Mouse (Mus musculus) retina, adult 2 months (tissue): ENCODE measurements at regions not wholly inside any gene's neighbourhood (a gene's known extent, or its start where the extent isn't known, plus 50 kb on each side); places are given as distances from the start of the nearest gene placed in this dataset.

ENCODE experiments used
- DNase-seq: peaks from one replicate; pipeline ENCODE4 v3.0.0-alpha.2; 2012; ENCODE audit warnings: low read depth, low spot score

DNA sequence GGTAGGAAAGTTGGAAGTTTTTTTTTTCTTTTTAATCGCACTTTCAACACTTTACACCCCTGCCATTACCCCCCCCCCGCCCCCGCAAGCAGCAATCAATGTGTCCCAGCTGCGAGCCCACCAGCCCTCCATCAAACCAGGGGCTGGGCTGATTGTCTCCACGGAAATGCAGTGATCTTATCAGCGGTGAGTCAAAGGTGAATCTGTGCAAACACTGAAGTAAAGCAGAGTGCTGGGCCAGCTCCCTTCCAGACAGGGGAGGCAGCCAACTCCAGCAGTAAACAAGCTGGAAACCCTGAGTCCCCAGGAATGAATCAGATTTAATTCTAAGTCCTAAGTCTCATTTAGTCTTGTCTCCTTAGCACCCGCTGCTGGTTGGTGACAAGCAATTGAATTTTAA lies 234.3 kb upstream of the Gpc5 start:
- DNase-seq = no peak

DNA sequence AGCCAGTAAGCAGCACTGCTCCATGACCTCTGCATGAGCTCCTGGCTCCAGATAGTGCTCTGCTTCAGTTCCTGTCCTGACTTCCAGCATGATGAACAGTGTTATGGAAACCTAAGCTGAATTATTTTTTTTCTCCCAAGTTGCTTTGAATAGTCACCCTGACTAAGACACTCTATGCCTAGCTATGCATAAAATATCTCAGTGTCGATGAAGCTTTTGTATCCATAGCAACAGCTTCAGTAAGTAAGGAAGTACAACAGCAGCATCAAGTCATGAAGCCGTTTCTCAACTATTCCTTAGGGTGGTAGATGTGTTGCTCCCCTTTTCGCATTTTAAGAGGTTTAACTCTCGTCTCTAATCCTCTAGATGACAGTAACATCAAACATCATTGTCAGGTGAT lies 228.4 kb upstream of the Gpc5 start:
- no peak for DNase-seq

DNA sequence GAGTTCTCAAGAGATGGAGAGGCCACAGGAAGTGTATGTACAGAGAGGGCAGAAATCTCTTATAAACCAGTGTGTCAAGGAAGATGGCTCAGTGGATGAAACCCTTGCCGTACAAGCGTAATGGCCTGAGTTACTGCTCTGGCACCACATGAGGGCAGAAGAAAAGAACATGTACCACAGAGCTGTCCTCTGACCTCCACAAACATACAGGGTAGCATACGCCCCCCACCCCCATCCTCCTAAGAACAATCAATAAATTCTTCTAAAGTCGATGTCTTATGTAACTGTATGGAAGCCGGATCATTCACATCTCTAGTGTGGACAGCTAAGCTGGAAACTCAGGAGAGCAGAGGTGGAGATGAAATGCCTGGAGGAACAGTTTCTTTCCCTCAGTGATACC lies 227.9 kb upstream of the Gpc5 start:
- DNase-seq = no peak

DNA sequence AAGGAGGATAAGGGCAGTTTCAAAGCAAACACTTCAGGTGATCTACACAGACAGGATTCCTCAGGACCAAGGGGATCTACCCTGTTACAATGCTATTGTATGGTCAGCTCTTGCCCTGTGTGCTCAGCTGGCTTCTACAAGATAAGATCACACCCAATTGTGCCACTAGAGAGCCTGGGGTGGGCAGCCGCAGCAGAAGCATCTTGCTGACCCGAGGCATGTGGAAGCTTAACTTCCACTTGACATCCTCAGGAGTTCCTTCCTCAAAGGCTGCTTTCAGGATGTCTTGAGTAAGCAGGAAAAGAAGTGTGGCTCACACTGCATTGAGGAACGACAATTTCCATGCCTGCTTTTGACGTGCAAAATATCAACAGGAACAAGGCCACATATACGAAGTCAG lies 222.8 kb upstream of the Gpc5 start:
- DNase-seq = no peak

DNA sequence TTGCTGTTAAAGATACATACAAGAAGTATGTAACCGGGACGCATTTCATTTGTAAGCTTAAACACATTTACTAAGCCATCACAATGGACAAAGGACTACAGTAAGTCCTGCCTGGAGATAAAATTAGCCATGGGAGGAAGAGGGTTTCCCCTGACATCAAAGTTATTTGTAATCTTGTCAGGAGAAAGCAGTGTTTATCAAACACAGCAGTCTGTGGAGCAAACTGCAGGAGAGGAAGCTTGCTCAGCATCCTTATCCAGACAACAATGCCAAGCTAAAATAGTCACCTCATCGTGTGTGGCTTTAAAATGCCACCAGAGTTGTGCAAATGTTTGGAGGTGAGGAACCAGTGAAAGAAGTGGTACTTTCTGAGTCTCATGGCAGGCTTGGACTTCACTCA lies 216.9 kb upstream of the Gpc5 start:
- DNase-seq = no peak

DNA sequence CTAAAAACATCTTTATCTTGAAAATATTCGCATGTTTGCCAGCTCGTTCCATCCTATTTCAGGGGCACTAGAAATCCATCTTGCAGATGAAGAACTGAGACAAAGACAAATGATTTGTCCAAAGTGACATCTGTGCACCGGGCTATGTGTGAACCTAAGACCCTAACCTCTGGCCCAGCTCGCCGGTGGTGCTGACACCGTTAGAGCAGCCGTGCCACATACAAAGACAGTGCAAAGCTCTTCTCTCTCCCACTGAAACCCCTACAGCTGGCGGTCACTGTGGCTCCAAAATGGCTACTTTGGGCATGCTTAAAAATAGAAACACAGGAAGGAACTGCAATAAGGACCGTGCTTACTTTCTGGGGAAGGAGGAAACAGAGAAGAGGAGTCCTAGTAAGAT lies 215.6 kb upstream of the Gpc5 start:
- no peak for DNase-seq

DNA sequence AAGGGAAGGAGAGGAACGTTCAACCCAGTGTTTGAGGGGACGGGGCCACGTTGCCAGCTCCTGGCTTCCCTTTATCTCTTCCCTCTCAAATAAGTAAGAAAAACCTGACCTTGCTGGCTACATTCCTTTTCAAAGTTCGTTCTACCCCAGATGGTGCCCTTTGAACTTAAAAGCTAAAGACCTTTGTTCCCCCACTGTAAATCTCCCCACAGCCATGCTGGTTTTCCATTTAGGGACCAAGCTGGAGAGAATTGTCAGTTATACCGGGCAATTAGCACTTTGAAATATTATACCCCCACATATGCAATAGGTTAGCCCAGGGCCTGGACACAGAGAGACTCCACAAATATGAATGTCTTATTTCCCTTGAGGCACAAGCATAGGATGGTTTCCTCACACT lies 214.5 kb upstream of the Gpc5 start:
- DNase-seq = no peak

DNA sequence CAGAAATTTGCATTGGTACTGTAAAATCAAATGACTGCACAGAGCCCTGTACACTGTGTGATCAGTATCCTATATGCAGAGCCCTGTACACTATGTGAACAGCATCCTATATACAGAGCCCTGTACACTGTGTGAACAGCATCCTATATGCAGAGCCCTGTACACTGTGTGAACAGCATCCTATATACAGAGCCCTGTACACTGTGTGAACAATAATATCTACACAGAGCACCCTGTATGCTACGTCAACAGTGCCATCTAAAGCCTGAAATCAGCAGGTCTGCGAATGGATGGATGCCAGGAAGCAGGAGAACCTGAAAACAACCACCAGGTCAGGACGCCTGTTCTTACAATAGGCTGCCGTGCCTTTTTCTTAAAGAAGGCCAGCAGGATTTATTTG lies 211.7 kb upstream of the Gpc5 start:
- DNase-seq = no peak

DNA sequence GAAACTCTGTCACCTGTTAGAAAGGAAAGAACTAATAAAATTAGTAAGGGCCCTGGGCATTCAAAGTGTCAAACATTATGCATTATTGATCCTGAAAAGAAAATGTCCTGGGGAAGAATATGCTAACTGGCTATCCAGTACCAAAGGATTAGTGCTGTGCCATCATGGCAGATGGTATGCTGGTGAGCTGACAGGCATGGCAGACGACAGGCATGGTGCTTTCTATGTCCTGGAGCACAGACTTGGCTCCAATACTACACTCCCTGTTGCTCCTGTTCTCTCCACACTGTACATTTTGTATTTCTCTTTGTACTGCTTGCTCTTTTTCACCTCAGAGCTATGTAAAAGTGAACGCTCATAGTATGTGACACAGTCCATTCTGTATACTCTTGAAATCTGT lies 187.9 kb upstream of the Gpc5 start:
- no peak for DNase-seq

DNA sequence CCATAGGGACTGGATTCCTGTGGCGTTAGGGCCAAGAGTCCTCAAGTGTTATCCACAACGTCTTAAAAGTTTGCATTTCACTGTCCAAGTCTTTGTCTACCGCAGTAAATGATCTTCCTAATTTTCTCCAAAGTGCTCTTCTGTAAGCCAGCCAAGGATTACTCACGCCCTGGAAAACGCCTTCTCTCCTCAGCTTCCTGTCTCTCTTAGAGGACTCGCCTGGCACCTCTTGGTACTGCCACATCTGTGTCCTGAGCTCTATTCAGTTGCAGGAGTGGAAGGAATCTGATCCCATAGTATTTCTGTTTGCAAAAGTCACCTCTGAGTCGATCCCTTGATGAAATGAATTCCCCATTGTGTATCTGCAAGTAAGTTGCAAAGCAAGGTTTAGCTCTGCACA lies 179.7 kb upstream of the Gpc5 start:
- no peak for DNase-seq

DNA sequence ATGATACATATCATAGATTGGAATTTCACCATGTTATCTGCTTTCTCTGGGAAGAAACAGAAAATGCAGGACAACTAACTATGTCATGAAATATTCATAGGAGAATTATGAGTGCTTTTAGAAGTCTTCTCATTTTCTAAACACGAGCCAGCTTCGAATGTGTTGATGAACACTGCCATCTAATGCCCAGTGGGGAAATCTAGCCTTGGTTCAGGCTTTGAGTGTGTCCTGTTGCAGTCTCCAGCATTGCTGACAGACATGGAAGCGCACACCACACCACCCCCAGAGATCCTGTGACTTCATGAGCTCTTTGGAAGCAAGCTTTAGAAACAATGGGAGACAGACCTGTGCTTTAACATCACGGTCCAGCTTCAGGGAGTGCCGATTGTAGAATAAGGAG lies 178.8 kb upstream of the Gpc5 start:
- peak; percentile 1 for DNase-seq

DNA sequence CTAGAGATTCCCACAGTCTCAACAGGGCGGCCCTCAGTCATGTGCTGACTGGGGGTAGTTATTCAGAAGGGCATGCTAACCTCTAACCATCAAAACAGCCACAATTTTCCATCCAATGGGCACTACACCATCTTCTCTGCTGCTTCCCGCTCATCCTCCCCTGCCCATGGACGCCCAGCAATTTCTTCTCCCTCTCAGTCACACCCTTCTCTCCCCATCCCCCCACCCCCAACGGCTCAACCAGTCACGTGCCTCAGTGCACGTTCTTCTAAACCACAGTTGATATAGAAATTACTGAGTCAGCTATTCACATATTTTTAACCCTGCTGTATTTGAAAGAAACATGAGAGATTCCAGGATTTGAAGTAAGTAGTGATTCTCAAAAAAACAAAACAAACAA lies 146.3 kb upstream of the Gpc5 start:
- no peak for DNase-seq

DNA sequence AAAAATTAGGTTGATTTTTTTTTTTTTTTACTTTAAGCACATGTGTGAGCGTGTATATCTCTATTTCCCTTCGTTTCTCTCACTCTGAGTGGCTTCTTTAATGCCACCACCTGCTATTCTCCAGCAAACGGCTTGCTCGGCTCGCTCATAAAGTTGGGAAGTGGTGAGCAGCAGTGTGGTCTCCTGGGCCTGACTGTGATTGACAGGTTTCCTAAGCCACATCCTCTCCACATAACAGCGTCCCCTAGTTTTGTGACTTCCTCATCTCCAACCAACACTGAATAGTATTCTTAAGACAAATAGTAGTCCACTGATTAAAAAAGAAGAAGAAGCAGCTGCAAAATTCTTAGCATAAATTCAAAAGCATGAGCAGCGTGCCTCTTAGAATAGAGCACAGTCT lies 145.7 kb upstream of the Gpc5 start:
- no peak for DNase-seq

DNA sequence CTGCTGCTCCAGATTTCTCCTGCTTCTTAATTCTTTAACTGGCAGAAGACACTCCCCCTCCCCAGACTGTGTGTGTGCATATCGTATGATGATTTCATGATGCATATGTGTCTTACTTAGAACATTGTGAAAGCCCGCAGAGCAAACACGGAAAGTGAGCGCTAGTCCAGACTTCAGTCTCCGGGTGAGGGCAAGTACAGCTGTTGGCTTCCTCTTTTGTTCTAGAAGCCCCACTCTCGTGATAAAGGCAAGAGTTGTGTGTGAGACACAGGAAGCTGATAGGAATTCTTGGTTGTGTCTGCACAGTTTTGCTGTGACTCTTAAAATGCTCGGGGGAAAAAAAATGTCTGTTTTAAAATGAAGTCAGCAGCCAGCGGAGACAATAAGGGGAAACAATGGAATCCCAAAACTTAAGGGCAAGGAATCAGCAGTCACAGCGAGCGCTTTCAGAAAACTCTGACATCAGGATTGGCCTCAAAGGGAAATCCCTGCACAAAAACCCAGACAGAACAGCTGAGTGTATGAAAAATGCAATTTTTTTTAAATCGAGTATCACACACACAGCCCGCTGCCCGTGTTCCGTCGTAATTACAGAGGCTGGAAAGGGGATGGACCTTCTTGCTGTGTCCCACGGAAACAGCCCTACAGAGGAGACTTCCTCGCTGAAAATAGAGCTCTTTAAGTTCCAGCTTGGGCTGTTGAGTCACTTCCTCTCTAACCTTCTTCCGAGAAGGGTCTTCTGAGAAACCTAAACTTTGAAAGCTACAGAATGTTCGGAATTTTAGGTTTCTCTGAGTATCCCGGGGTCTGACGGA lies 143.5 kb upstream of the Gpc5 start:
- DNase-seq = no peak

DNA sequence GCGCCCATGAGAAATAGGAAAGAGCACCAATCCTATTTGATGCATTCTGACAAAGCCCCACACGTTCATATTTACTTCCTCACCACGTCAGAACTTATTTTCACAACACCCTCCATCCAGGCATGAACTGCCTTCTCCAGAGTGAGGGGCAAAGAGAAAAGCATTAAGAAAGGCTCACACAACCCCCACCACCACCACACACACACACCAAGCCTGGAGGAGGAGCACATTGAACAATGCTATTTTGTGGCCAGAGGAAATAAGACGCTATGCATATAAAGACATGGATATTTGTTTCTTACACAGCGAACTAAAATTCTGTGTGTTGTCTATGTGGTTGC lies 142.9 kb upstream of the Gpc5 start:
- no peak for DNase-seq

DNA sequence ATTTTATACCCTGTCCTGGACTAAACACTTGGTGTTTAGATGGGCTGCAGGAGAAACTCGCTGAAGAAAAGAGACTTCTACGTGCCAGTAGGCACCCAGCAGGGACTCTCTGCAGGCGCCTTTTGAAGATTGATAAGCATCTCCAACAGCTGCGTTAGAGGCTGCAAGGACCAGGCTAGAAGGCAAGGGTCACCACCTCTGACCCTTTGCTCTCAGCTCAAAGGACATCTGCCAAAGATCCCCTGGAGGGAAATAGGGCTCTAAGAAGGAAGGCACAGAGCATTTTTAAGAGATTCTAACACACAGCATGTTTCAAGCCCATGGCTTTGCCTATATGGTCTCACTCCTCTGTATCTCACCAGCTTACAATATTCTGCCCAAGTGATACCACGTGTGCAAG lies 139.7 kb upstream of the Gpc5 start:
- no peak for DNase-seq

DNA sequence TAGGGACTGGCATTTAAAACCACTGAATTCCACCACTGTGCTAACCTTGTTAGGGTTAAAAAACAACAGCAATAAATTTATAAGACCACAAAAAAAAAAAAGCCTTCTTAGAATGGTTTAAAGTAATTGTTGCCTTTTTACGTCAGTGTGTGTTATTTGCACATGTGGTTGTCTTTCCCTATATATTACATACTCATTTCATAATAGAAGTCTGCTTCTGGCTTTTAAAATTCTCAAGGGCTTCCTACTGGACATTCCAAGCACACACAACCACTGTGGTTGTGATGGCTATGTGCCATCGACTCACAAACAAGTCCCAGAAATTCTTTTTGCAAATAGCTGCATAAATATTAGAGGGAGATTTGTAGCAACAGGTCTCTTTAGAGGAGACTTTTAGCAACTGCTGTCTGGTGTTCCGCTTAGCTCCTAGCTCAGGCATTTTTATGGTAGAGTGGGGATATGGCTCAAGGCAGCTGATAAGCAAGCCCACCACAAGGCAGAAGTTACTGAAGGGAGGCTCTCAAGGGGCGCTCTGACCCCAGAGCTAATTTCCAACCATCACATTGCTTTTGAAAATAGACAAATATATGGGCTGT lies 138.8 kb upstream of the Gpc5 start:
- no peak for DNase-seq

DNA sequence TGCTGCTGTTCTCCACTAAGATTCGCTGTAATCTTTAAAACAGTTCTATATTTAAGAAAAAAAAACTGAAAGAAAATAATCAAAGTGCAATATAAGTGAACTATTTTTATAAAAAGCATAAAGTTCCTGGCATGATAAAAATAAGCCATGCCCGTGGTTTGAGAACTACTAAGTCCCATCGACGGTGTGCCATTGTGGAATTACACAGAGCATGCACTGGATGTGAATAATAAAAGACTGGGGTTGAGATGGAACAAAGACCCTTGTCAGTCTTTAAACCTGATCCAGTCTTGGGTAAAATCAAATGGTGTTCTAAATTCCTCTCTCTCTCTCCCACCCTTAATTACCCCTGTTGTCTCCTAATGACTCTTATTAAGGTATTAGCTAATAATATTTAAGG lies 137.7 kb upstream of the Gpc5 start:
- DNase-seq = no peak

DNA sequence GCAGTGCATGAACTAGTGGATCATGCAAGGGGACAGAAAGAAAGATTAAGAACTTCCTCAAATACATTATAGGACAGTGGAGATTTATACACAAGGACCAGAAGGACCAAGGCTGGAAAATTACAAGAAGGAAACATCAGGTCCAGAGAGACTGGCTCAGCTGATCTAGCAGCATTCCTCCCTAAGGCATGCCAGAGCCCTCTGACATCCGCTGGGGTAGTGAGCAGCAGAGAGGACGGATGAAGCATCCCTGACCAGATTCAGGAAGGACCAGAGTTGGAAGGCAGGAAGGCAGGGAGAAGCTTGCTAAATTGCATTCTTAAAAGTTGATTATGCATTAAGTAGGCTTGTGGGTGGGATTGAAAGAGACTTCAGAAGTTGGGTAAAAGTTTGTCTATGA lies 136.4 kb upstream of the Gpc5 start:
- DNase-seq = no peak

DNA sequence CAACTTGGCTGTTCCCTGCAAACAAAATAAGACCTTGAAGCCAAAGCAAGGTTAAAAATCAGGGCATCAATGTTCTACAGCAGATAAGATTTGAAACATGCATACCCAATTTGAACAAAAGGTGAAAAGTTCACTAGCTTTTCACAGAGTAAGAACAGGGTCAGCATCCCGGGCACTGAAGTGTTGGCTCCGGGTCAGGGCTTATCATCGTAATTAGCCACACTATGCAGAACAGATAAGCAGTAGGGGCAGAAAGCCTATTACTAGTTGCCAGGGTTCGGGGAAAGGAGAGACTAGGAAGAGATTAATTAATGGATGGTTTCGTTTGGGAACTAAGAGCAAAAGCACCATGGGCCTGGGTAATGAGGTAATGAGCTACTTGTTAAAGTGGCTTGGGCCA lies 131.7 kb upstream of the Gpc5 start:
- DNase-seq = no peak

DNA sequence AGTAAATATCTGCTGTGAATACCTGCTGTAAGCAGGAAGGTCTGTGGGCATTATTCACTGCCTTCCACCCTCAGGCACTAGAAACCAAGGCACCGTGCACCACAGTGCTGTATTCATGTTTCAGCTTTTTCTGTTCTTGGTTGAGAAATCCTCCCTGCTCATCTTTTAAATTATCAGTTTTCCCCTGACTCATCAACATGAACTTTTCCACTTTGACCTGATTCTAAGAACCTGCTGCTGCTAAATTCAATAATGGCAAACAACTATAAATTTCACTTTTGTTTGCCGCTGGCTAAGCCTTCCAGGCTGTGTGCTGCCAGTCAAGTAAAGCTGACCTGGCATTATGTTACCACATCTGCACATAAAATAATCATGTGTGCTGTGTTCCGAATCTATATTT lies 126.1 kb upstream of the Gpc5 start:
- no peak for DNase-seq

DNA sequence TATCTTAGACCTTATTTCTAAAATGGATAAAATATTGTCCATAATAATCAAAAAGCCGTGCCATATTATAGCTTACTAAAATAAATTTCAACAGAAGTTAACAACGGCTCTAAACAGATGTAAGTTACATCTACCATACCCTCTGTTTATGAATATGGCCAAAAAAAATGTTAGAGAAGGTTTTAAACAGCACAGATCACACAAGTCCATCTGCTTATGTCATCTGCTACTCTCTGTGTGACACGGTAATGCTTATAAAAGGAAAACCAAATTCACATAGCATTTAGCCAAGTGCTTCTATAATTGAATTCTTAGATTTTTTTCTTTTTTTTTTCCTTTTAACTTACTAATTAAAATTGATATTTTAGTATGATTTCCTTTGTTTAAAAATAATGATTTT lies 123.0 kb upstream of the Gpc5 start:
- DNase-seq = no peak

DNA sequence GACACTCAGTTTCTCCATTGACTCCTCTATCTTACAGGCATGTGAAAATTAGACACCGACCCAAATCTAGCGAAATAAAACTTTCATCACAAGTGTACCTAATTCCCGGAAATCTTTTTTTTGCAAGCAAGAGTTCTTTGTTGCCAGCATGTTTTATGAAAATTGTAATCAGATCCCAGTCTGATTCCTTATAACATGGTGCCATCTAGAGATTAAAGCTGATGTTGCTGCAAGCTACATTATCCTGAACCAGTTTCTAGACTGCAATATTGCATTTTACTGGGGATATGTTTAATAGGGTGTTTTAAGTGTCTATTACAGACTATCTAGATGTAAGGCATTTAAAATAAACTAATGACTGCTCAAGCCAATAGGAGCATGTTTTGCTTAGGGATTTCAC lies 110.9 kb upstream of the Gpc5 start:
- no peak for DNase-seq

DNA sequence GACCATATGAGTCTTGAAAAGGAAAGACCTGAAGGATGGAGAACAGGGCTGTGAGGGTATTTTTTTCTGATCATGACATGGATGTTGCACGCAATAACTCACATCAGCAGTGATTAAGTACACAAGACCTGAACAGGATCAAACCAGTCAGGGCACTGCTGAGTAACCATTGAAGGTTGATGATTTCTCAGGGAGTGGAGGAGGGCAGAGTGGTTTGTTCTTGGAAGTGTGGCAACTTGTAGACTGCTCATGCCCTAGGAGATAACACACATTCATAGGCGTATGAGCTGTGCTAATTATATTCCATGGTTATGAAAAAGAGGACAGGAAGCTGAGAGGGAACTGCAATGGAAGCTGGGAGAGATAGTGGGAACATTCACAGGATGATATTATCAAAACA lies 88.8 kb upstream of the Gpc5 start:
- DNase-seq = no peak
